Mouse (Mus musculus): Measurements from ENCODE around the gene Ccnb2. TPM values are rescaled to one million over a fixed set of nuclear protein-coding genes. Genes with fewer than 3 reads are reported as not detected.
"Not testable (repeated sequence)": the region's sequence is repeated elsewhere in the genome, so short reads cannot be mapped to it uniquely, and the experiment has no call there.

Ccnb2 gene
- polyA plus RNA-seq (2015; fragmentation: Nextera tagmentation; extraction: Ambion mirVana): 197 and 199 TPM in 2 replicates

GRCm38 (mm10) chr9:70421257-70422056, at the start of gene Ccnb2:
Ccnb2 (minus strand) TSS chr9:70421547.
- no peaks in the 10 kb centered on the region for H3K27me3 ChIP-seq (ENCODE audit: control insufficient read depth, insufficient read depth, low read depth, low read length)
- ATAC-seq (ENCODE audit: low read depth): peak; percentile 100

DNA sequence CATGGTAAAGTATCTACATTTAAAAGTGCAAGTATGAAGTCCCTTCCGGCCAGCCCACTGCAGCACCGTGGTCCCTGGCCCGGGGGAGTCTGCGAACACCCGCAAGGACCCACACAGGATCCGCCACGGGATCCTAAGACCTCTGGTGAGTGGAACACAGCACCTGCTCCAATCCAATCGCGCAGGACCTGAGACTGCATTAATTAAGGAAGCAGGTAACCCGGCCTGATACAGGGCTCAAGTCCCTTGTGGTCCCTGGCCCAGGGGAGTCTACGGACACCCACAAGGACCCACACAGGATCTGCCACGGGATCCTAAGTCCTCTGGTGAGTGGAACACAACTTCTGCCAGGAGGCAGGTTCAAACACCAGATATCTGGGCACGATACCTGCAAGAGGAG, 41.7 kb upstream of the Ccnb2 start:
- WGBS (ENCODE audit: insufficient replicate concordance): 90% methylated on average over 13 of the region's 13 CpGs
- H3K4me1 ChIP-seq (ENCODE audit: control insufficient read depth, low read depth, low read length); ATAC-seq (ENCODE audit: low read depth); H3K4me3 ChIP-seq (ENCODE audit: low read depth, low read length); H3K9ac ChIP-seq (ENCODE audit: low read depth, low read length); H3K4me2 ChIP-seq (ENCODE audit: low read depth, low read length); H3K27me3 ChIP-seq (ENCODE audit: control insufficient read depth, insufficient read depth, low read depth, low read length); H3K9me3 ChIP-seq (replicated peaks; ENCODE audit: control insufficient read depth, low read length); H3K36me3 ChIP-seq (ENCODE audit: control insufficient read depth, insufficient read depth); H3K27ac ChIP-seq (ENCODE audit: low read length): not testable (repeated sequence)

More at GRCm38 (mm10) chr9:70421257-70422056, at the start of gene Ccnb2:
- peak within 1 kb of the TSS; percentile 99 for H3K9ac ChIP-seq (ENCODE audit: low read depth, low read length)
- no peaks in the 10 kb centered on the region for H3K9me3 ChIP-seq (replicated peaks; ENCODE audit: control insufficient read depth, low read length)
- under 1% methylated on average over 45 of the region's 45 CpGs for WGBS (ENCODE audit: insufficient replicate concordance)
- H3K4me2 ChIP-seq (ENCODE audit: low read depth, low read length): peak within 1 kb of the TSS; percentile 60
- peaks cover 24% of the 10 kb centered on the region for H3K36me3 ChIP-seq (ENCODE audit: control insufficient read depth, insufficient read depth)
- H3K27ac ChIP-seq (ENCODE audit: low read length): peak within 1 kb of the TSS; percentile 94
- H3K4me1 ChIP-seq (ENCODE audit: control insufficient read depth, low read depth, low read length): peaks cover 8% of the 10 kb centered on the region
- H3K4me3 ChIP-seq (ENCODE audit: low read depth, low read length): peak within 1 kb of the TSS; percentile 95

GRCm38 (mm10) chr9:70452371-70452770, 31.0 kb upstream of the Ccnb2 start:
- no peak overlapping the region for H3K9ac ChIP-seq (ENCODE audit: low read depth, low read length)
- no peaks in the 10 kb centered on the region for H3K4me1 ChIP-seq (ENCODE audit: control insufficient read depth, low read depth, low read length)
- no peak overlapping the region for H3K4me2 ChIP-seq (ENCODE audit: low read depth, low read length)
- H3K36me3 ChIP-seq (ENCODE audit: control insufficient read depth, insufficient read depth): peaks cover 18% of the 10 kb centered on the region
- no peak overlapping the region for H3K4me3 ChIP-seq (ENCODE audit: low read depth, low read length)
- WGBS (ENCODE audit: insufficient replicate concordance): 61% methylated on average over 2 of the region's 2 CpGs
- H3K27ac ChIP-seq (ENCODE audit: low read length): no peak overlapping the region
- no peaks in the 10 kb centered on the region for H3K27me3 ChIP-seq (ENCODE audit: control insufficient read depth, insufficient read depth, low read depth, low read length)
- ATAC-seq (ENCODE audit: low read depth): no peak
- H3K9me3 ChIP-seq (replicated peaks; ENCODE audit: control insufficient read depth, low read length): no peaks in the 10 kb centered on the region

- no peak overlapping the region for H3K9ac ChIP-seq (ENCODE audit: low read depth, low read length)
- no peaks in the 10 kb centered on the region for H3K4me1 ChIP-seq (ENCODE audit: control insufficient read depth, low read depth, low read length)
- H3K4me2 ChIP-seq (ENCODE audit: low read depth, low read length): no peak overlapping the region
- no peak overlapping the region for H3K27ac ChIP-seq (ENCODE audit: low read length)
- H3K4me3 ChIP-seq (ENCODE audit: low read depth, low read length): no peak overlapping the region
- no peaks in the 10 kb centered on the region for H3K9me3 ChIP-seq (replicated peaks; ENCODE audit: control insufficient read depth, low read length)
- H3K36me3 ChIP-seq (ENCODE audit: control insufficient read depth, insufficient read depth): peaks cover 10% of the 10 kb centered on the region
- no peaks in the 10 kb centered on the region for H3K27me3 ChIP-seq (ENCODE audit: control insufficient read depth, insufficient read depth, low read depth, low read length)
- no peak for ATAC-seq (ENCODE audit: low read depth)
- WGBS (ENCODE audit: insufficient replicate concordance): 82% methylated on average over 5 of the region's 5 CpGs
Measured at GRCm38 (mm10) chr9:70449072-70449471, 27.7 kb upstream of the Ccnb2 start.

DNA sequence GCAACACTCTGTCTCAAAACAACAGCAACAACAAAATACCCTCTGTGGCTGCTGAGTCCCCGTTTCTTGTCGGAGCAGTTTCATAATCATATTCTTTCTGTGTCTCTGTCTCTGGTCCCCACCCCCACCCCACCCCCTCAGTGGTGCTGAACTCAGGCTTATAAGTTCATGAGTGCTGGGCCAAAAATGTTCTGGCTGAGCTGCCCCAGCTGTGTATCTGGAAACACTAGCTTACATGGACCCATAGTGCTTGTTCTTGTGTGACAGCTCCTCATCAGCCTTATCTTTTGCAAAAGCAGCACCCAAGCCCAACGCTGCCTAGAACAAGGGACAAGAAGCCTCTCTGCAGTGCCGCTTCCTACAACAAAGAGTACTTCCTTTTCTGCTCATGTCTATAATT, 18.6 kb upstream of the Ccnb2 start:
- ATAC-seq (ENCODE audit: low read depth): no peak
- H3K27me3 ChIP-seq (ENCODE audit: control insufficient read depth, insufficient read depth, low read depth, low read length): no peaks in the 10 kb centered on the region
- H3K9me3 ChIP-seq (replicated peaks; ENCODE audit: control insufficient read depth, low read length): no peaks in the 10 kb centered on the region
- H3K9ac ChIP-seq (ENCODE audit: low read depth, low read length): no peak overlapping the region
- 79% methylated on average over 4 of the region's 4 CpGs for WGBS (ENCODE audit: insufficient replicate concordance)
- H3K4me1 ChIP-seq (ENCODE audit: control insufficient read depth, low read depth, low read length): no peaks in the 10 kb centered on the region; the same call in 1 of the 2 replicates
- H3K4me2 ChIP-seq (ENCODE audit: low read depth, low read length): no peak overlapping the region
- H3K27ac ChIP-seq (ENCODE audit: low read length): no peak overlapping the region
- H3K36me3 ChIP-seq (ENCODE audit: control insufficient read depth, insufficient read depth): peaks cover 13% of the 10 kb centered on the region
- no peak overlapping the region for H3K4me3 ChIP-seq (ENCODE audit: low read depth, low read length)

- WGBS (ENCODE audit: insufficient replicate concordance): 96% methylated on average over 2 of the region's 2 CpGs
- Histone ChIP-seq H3K9ac (ENCODE audit: low read depth, low read length) (no peak overlapping the region), H3K27ac (ENCODE audit: low read length) (no peak overlapping the region), H3K36me3 (ENCODE audit: control insufficient read depth, insufficient read depth) (peaks cover 21% of the 10 kb centered on the region), H3K27me3 (ENCODE audit: control insufficient read depth, insufficient read depth, low read depth, low read length) (no peaks in the 10 kb centered on the region), H3K4me1 (ENCODE audit: control insufficient read depth, low read depth, low read length) (peaks cover 8% of the 10 kb centered on the region), H3K4me3 (ENCODE audit: low read depth, low read length) (no peak overlapping the region), H3K4me2 (ENCODE audit: low read depth, low read length) (no peak overlapping the region), H3K9me3 (replicated peaks; ENCODE audit: control insufficient read depth, low read length) (no peaks in the 10 kb centered on the region)
- no peak for ATAC-seq (ENCODE audit: low read depth)
Measured at GRCm38 (mm10) chr9:70422661-70423060, 1.3 kb upstream of the Ccnb2 start.

GRCm38 (mm10) chr9:70416412-70416811, 4.9 kb downstream of the Ccnb2 start:
- ATAC-seq (ENCODE audit: low read depth): no peak
- H3K4me3 ChIP-seq (ENCODE audit: low read depth, low read length): no peak overlapping the region
- no peak overlapping the region for H3K9ac ChIP-seq (ENCODE audit: low read depth, low read length)
- no peak overlapping the region for H3K4me2 ChIP-seq (ENCODE audit: low read depth, low read length)
- H3K9me3 ChIP-seq (replicated peaks; ENCODE audit: control insufficient read depth, low read length): no peaks in the 10 kb centered on the region
- peaks cover 6% of the 10 kb centered on the region for H3K4me1 ChIP-seq (ENCODE audit: control insufficient read depth, low read depth, low read length)
- 72% methylated on average over 3 of the region's 3 CpGs for WGBS (ENCODE audit: insufficient replicate concordance)
- H3K27me3 ChIP-seq (ENCODE audit: control insufficient read depth, insufficient read depth, low read depth, low read length): no peaks in the 10 kb centered on the region
- peaks cover 63% of the 10 kb centered on the region for H3K36me3 ChIP-seq (ENCODE audit: control insufficient read depth, insufficient read depth)
- H3K27ac ChIP-seq (ENCODE audit: low read length): no peak overlapping the region

DNA sequence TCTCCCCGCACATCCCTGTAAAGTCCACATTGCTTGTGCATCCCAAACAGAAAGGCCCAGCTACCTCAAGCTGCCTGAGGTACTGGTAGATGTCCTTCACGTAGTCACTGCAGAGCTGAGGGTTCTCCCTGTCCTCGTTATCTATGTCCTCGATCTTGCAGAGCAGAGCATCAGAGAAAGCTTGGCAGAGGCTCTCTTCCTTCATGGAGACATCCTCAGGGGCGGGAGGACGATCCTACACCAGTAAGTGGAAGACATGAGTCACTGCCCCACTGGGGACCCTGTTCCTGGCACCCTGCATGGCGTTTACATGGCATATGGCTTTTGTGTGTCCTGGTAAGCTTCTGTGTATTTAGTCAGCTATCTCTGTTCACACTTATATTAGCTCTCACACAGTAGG, 8.3 kb downstream of the Ccnb2 start:
- H3K9ac ChIP-seq (ENCODE audit: low read depth, low read length): no peak overlapping the region
- H3K4me3 ChIP-seq (ENCODE audit: low read depth, low read length): no peak overlapping the region
- H3K27me3 ChIP-seq (ENCODE audit: control insufficient read depth, insufficient read depth, low read depth, low read length): no peaks in the 10 kb centered on the region
- peaks cover 89% of the 10 kb centered on the region for H3K36me3 ChIP-seq (ENCODE audit: control insufficient read depth, insufficient read depth)
- ATAC-seq (ENCODE audit: low read depth): no peak
- no peaks in the 10 kb centered on the region for H3K4me1 ChIP-seq (ENCODE audit: control insufficient read depth, low read depth, low read length)
- H3K27ac ChIP-seq (ENCODE audit: low read length): no peak overlapping the region
- H3K4me2 ChIP-seq (ENCODE audit: low read depth, low read length): no peak overlapping the region
- 85% methylated on average over 7 of the region's 7 CpGs for WGBS (ENCODE audit: insufficient replicate concordance)
- H3K9me3 ChIP-seq (replicated peaks; ENCODE audit: control insufficient read depth, low read length): no peaks in the 10 kb centered on the region

GRCm38 (mm10) chr9:70410668-70411067, 10.7 kb downstream of the Ccnb2 start:
- Histone ChIP-seq H3K9me3 (replicated peaks; ENCODE audit: control insufficient read depth, low read length) (no peaks in the 10 kb centered on the region), H3K36me3 (ENCODE audit: control insufficient read depth, insufficient read depth) (peaks cover 86% of the 10 kb centered on the region), H3K4me1 (ENCODE audit: control insufficient read depth, low read depth, low read length) (no peaks in the 10 kb centered on the region), H3K9ac (ENCODE audit: low read depth, low read length) (no peak overlapping the region), H3K4me3 (ENCODE audit: low read depth, low read length) (no peak overlapping the region), H3K27me3 (ENCODE audit: control insufficient read depth, insufficient read depth, low read depth, low read length) (no peaks in the 10 kb centered on the region), H3K27ac (ENCODE audit: low read length) (no peak overlapping the region), H3K4me2 (ENCODE audit: low read depth, low read length) (no peak overlapping the region)
- WGBS (ENCODE audit: insufficient replicate concordance): 85% methylated on average over 11 of the region's 11 CpGs
- ATAC-seq (ENCODE audit: low read depth): no peak
